Mouse (Mus musculus): Measurements from ENCODE around the gene Gna11.
A peak's percentile ranks its signal among the peaks of the same experiment; 100 is the strongest.

Gene Gna11

DNA sequence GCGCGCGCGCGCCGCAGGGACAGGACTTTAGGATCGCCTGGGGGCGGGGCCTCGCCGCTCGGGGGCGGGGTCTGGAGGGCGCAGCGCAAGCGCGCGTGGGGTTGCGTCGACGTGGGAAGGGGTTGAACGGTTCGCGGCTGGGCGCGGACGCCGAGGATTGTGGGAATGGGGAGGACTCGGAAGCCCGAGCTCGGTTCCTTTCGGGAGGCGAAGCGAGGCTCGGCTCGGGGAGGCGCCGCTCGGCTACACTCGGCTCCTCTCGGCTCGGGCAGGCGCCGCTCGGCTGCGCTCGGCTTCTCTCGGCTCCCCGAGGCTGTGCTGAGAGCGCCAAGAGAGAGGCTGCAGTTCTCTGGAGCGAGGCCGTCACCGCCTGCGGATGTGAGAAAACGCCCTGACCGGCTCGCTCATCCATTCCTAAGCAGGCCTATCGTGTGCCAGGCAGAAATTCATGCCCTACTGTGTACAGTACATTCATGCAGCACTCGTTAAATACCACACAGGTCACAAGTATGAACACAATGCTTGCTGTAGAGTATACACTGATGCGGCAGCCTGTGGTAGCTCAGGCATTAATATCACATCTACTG is at the start of gene Gna11:
TSS of gene Gna11 (minus strand) at position 30 of the 587 bp plus-strand sequence.
- peak; percentile 100 for DNase-seq (ENCODE audit: low spot score in 2 of 2)

DNA sequence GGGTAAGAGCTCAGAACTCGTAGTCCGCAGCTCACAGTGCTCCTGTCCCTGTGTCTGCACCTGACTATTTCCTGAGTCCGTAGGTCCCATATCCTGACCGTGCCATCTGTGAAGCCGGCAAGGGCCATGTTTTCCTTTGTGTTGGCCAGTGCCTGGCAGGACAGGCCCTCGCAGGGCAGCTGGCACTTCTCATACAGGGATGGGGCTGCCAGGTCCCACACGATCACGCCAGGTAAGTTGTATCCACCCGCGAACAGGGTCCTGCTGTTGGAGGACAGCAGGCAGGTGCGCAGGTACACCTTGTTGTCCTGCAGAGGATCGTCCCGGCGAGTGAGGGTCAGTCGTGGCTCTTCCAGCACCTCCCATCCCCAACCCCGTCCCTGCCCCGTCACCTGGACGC is 48.9 kb upstream of the Gna11 start:
- no peak for DNase-seq (ENCODE audit: low spot score in 2 of 2)

DNA sequence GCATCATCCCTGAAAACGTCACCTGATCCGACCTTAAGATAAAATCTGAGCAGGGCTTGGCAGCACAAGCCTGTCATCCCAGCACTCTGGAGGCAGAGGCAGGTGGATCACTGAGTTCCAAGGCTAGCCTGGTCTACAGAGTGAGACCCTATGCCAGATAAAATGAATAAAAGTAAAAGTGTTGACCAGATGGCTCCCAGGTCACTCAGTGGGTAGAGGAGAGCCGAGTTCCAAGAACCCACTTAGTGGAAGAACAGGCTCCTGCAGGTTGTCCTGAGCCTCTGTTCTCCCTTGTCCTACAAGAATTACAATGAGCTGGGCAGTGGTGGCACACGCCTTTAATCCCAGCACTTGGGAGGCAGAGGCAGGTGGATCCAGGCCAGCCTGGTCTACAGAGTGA is 48.2 kb upstream of the Gna11 start:
- DNase-seq (ENCODE audit: low spot score in 2 of 2): no peak

DNA sequence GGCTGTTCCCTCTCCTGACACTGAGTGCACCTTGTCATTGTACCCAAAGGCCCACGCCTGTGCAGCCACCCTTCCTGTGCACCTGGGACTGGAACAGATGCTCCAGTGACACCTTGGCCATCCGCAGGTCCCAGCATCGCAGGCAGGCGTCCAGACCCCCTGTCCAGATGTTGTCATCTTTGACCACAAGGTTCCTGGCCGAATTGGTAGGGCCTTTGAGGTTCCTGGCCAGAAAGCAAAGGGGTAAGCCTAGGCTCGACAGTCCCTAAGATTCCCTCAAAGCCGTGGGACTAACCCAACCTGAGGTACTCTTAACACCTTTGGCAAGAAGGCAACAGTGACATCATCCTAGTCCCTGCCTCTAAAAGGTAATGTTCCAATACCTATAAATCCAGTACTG is 47.6 kb upstream of the Gna11 start:
- no peak for DNase-seq (ENCODE audit: low spot score in 2 of 2)

DNA sequence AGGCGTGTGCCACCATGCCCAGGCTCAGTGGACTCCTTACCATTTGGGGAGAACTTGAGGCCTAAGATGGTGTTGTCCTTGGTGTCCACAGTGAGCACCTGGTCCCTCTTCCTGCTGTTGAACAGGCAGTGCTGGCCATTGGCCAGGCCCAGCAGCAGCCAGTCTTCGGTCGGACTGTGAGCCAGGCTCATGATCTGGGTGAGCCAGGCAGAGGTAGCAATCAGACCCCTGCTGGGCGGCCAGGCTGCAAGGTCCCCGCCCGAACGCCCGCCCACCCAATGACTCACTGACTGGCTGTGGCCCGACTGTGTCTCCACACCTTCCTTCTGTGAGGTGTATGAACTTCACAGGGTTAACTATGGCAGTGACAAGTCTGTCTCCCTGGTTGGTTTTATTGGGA is 46.9 kb upstream of the Gna11 start:
- DNase-seq (ENCODE audit: low spot score in 2 of 2): no peak

GRCm38 (mm10) chr10:81588739-81589138 is 43.7 kb upstream of the Gna11 start:
- DNase-seq (ENCODE audit: low spot score in 2 of 2): no peak

GRCm38 (mm10) chr10:81583347-81583746 is 38.4 kb upstream of the Gna11 start:
- no peak for DNase-seq (ENCODE audit: low spot score in 2 of 2)

DNA sequence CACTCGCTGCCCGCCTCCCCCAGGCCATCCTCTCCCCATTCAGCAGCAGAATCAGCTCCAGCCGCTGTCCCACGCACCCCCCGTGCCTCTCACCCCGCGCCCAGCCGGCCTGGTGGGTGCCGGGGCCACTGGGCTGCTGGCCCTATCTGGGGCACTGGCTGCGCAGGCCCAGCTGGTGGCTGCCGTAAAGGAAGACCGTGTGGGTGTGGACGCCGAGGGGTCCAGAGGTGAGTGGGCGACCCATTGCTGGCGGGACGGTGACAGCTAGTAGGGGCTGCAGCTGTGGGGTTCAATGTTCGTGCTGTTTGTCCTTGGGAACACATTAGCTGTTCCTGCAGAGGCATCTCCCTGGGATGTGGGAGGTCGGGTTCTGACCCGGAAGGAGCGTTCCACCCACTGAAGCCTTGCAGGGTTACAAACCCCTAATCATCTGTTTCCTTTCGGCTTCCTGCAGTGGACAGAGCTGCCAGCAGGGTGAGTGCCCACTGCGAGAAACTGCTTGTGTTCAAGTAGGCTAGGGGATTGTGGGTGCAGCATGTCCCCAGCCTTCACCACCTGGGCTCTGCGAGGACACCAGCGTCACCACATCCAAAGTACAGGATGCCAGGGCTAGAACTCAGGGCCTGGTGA is 35.6 kb upstream of the Gna11 start:
- peak in 1 of 2 experiments; percentile 68 for DNase-seq (ENCODE audit: low spot score in 2 of 2)

- no peak for DNase-seq (ENCODE audit: low spot score in 2 of 2)
Measured at GRCm38 (mm10) chr10:81579967-81580366, 35.0 kb upstream of the Gna11 start.

DNA sequence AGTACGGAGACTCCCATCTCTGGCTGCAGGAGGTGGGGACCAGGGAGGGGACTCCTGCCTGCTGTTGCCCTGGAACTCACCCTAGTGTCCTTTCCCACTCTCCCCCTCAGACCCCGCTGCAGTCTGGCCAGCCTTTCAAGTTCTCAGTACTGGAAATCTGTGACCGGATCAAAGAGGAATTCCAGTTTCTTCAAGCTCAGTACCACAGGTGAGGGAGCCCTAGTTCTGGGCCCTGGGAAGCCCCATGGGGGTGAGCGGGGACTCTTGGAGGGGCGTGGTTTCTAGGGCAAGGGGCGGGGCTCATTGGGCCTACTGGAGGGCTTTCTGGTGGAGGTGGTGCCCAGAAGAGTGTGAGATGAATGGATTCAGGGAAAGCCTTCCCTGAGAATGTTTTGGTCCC is 30.7 kb upstream of the Gna11 start:
- DNase-seq (ENCODE audit: low spot score in 2 of 2): no peak

GRCm38 (mm10) chr10:81575208-81575631 is 30.2 kb upstream of the Gna11 start:
- no peak for DNase-seq (ENCODE audit: low spot score in 2 of 2)

DNA sequence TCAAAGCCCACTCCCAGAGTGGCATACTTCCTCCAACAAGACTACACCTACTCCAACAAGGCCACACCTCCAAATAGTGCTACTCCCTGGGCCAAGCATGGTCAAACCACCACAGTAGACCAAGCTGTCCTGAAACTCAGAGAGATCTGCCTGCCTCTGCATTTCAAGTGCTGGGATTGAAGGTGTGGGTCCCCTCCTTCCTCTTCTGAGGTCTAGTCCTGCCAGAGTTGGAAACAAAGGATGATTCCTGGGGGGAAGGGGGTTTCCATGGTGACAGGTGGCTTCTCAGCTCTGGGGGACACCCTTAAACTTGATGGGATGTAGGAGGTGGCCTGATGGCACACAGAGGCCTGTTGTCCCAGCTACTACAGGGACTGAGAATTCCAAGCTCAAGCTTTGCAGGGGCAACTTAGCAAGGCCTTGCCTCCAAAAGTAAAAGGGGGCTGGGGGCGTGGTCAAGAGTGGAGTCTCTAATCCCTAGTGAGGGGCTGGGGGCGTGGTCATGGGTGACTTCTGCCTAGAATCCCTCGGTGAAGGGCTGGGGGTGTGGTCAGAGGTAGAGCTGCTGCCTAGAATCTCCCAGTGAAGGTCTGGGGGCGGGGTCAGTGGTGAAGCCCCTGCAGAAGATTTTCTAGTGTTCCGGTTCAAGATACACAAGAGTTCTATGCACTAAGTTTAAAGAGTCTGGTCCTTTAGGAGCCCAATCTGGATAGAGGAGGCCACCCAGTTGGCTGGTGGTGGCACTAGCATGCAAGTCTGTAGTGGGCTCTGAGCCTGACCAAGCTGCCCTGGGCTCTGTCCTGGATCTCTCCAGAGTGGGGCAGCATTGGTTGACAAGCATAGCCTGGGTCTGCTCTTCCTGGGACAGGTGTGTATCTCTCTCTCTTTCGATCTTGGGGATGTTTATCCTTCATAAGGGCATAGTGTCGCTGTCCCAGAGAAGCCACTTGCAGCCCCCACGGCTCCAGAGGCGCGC is 29.4 kb upstream of the Gna11 start, which contains the start of gene Tle2:
TSS of gene Tle2 (plus strand) at position 481 of the 976 bp plus-strand sequence.
- DNase-seq (ENCODE audit: low spot score in 2 of 2): no peak

- no peak for DNase-seq (ENCODE audit: low spot score in 2 of 2)
Measured at GRCm38 (mm10) chr10:81572975-81573374, 28.0 kb upstream of the Gna11 start.

DNA sequence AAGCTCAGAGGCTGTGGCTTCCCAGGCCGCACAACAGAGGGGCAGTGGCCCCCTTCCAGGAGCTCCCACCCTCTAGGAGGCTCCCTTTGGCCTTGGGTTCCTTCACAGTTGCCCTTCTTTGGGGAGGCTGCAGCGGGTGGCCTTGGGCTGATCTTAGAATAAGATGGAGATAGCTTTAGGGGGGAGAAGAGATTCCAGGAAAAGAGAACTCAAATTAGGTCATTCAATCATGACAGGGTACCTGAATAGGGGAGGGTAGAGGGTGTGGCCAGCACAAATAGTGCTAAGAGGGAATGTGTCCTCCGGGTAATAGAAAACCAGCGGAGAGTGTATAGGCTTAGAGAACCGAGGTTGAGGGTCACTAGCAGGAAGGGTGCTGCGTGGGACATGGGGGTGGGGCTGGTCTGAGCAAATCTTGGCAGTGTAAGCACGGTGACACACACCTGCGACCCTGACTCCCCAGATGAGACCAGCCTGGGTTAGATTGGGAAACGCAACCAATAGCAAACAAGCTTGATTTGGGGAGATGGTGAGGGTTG is 27.2 kb upstream of the Gna11 start:
- DNase-seq (ENCODE audit: low spot score in 2 of 2): no peak

- DNase-seq (ENCODE audit: low spot score in 2 of 2): peak; percentile 90 to 93
Measured at GRCm38 (mm10) chr10:81571501-81571876, 26.5 kb upstream of the Gna11 start.

- peak; percentile 77 to 88 for DNase-seq (ENCODE audit: low spot score in 2 of 2)
Measured at GRCm38 (mm10) chr10:81570831-81571500, 26.0 kb upstream of the Gna11 start.

- no peak for DNase-seq (ENCODE audit: low spot score in 2 of 2)
Measured at GRCm38 (mm10) chr10:81570238-81570800, 25.3 kb upstream of the Gna11 start.

GRCm38 (mm10) chr10:81569507-81570237 is 24.7 kb upstream of the Gna11 start:
- no peak for DNase-seq (ENCODE audit: low spot score in 2 of 2)

DNA sequence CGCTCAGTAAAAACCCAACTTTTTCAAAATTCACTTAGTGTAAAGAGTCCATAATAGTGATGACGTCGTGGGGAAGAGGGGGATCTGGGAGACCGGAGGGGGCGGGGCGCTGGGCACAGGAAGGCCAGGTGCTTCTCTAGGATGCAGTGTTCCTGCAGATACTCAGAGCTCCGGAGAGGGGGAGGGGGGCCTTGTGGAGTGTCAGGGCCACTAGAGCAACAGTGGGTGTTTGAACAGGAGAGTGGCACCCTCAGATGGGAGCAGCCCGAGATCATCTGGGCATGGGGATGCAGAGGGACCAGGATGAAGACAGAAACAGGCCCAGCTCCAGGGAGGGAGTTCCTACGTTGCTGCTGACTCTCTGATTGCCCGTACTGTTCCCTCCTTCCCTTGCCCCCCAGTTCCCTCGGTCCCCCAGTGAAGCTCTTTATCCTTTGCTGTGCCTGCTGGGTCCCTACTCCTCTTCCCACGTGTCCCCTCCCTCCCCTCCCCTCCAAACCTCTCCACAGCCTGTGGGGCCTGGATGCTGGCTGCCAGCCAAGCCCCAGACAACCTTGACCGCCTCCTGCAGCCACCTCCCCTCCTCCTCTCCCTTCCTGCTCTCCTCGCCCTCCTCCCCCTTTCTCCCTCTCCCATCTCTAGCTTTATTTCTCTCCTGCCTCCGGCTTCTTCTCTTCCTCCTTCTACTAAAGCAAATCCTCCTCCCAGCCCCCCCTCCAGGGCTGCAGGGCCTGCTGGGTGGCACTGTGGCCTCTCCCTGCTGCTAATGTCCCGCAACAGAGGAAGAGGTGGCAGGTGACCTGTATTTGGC is 23.6 kb upstream of the Gna11 start:
- peak in 1 of 2 experiments; percentile 18 for DNase-seq (ENCODE audit: low spot score in 2 of 2)
